Mouse (Mus musculus) neural tube, embryonic 10.5 days (tissue): ENCODE data around the gene Gabrg3.

Experiments used
- DNase-seq: peaks from one replicate; pipeline ENCODE4 v3.0.0-alpha.2; 2017; ENCODE audit warnings: low spot score; ENCODE audit errors: extremely low spot score

Gabrg3 gene

GRCm38 (mm10) chr7:57071435-57072160 is 315.4 kb downstream of the Gabrg3 start:
- DNase-seq: no peak

- no peak for DNase-seq
Measured at GRCm38 (mm10) chr7:57065398-57065797, 321.6 kb downstream of the Gabrg3 start.

- DNase-seq: no peak
Measured at GRCm38 (mm10) chr7:57050906-57051635, 335.9 kb downstream of the Gabrg3 start.

GRCm38 (mm10) chr7:57037861-57038421 is 349.0 kb downstream of the Gabrg3 start:
- DNase-seq: no peak

- DNase-seq: no peak
Measured at GRCm38 (mm10) chr7:57000585-57001261, 386.3 kb downstream of the Gabrg3 start.

GRCm38 (mm10) chr7:56997713-56998624 is 389.0 kb downstream of the Gabrg3 start:
- no peak for DNase-seq

- no peak for DNase-seq
Measured at GRCm38 (mm10) chr7:56946398-56946797, 440.6 kb downstream of the Gabrg3 start.

GRCm38 (mm10) chr7:56941606-56942005 is 445.4 kb downstream of the Gabrg3 start:
- DNase-seq: no peak

GRCm38 (mm10) chr7:56938020-56938419 is 449.0 kb downstream of the Gabrg3 start:
- DNase-seq: no peak

GRCm38 (mm10) chr7:56919499-56919898 is 467.5 kb downstream of the Gabrg3 start:
- DNase-seq: no peak

- DNase-seq: no peak
Measured at GRCm38 (mm10) chr7:56914862-56915261, 472.1 kb downstream of the Gabrg3 start.

GRCm38 (mm10) chr7:56899762-56900161 is 487.2 kb downstream of the Gabrg3 start:
- DNase-seq: no peak

- no peak for DNase-seq
Measured at GRCm38 (mm10) chr7:56867314-56868075, 519.5 kb downstream of the Gabrg3 start.

GRCm38 (mm10) chr7:56843565-56843964 is 543.4 kb downstream of the Gabrg3 start:
- no peak for DNase-seq

- no peak for DNase-seq
Measured at GRCm38 (mm10) chr7:56825446-56825845, 561.5 kb downstream of the Gabrg3 start.

GRCm38 (mm10) chr7:56801841-56802240 is 585.1 kb downstream of the Gabrg3 start:
- DNase-seq: no peak

- DNase-seq: no peak
Measured at GRCm38 (mm10) chr7:56779122-56779521, 607.9 kb downstream of the Gabrg3 start.

- DNase-seq: no peak
Measured at GRCm38 (mm10) chr7:56768216-56768615, 618.8 kb downstream of the Gabrg3 start.

- no peak for DNase-seq
Measured at GRCm38 (mm10) chr7:56767796-56768195, 619.2 kb downstream of the Gabrg3 start.
